Mouse (Mus musculus): ENCODE results near the gene Pecam1.

Pecam1 gene

DNA sequence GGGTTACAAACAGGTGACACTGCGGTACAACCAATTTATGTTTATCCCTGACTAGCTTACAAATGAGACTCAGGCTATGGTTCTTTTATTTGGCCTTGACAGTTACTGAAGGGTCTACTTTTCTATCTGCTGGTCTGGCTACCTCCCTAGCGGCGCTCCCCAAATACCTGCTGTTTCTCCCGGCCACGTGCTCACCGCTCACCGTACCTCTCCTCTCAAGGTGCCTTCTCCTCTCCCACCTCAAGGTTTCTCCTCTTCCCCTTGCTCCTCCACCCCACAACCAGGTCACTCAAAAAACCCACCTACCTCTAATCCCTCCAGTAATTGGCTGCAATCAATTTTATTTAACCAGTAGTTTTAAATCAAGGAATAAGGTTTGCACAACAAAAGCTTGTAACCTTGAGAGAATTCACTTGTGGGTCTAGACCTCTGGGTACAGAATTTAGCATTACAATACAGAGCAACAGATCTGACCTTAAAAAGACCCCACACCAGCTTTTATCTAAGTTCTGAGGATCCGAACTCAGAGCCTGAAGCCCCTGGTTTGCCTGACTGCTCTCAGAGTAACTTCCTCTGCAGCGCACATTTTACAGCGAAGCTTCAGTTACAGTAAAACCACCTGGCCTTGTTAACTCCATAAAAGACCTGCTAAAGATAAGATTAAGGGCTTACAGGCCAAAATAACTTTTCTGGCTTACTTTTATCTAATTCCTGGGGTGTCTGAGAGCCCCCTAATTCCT lies 26.1 kb downstream of the Pecam1 start:
- CTCF ChIA-PET = interaction anchor here in 1 of 4 experiments (0.7 kb wide), 2 partner anchors 10 to 18 kb away, joined by 3 to 5 read pairs; no protein-coding TSS in a partner anchor
- POLR2A ChIA-PET = interaction anchor here (0.5 to 9.6 kb wide), 144 partner anchors 8 to 641 kb away, joined by 3 to 177 read pairs (median 6); partner anchors contain the start of genes Cep95 (in 4 of the 4), Ddx5 (in 4 of the 4), Kpna2 (in 3 of the 4) and Polg2 (in 3 of the 4)

DNA sequence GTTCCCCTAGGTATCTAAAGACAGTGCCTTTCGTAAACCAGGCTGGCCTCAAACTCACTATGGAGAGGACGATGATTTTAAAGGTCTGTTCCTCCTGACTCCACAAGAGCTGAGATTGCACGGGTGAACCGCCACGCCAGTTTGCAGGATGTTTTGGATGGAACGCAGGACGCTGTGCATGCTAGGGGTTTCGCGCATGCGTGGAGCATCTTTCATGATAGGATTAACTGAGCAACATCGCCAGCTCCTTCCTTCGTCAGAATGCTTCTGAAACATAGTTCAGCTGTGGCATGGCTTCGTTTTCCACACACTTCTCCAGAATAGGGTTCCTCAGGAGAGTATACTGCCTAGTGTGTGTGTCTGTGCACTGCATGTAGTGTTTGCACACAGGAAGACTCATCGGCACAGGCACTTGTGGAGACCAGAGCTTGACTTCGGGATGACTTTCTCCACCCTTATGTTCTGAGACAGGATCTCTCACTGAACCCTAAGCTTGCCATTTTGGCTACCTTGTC lies 26.8 kb downstream of the Pecam1 start:
- POLR2A ChIA-PET = interaction anchor here (0.6 to 9.6 kb wide), 145 partner anchors 7 to 814 kb away, joined by 3 to 177 read pairs (median 6); partner anchors contain the start of genes Cep95 (in 4 of the 4), Ddx5 (in 4 of the 4), Kpna2 (in 3 of the 4) and Tex2 (in 3 of the 4)
- CTCF ChIA-PET = interaction anchor here in 2 of 4 experiments (0.6 to 0.7 kb wide), 2 partner anchors 19 kb away, joined by 3 to 5 read pairs; no protein-coding TSS in a partner anchor

- CTCF ChIA-PET = interaction anchor here (0.6 to 1.4 kb wide), 5 partner anchors 19 to 471 kb away, joined by 3 to 6 read pairs (median 5); no protein-coding TSS in a partner anchor
- POLR2A ChIA-PET = interaction anchor here (0.5 to 9.6 kb wide), 112 partner anchors 8 to 826 kb away, joined by 3 to 177 read pairs (median 6); partner anchors contain the start of genes Cep95 (in 4 of the 4), Ddx5 (in 4 of the 4), Tex2 (in 3 of the 4) and Ern1 (in 2 of the 4)
These were observed 27.5 kb downstream of the Pecam1 start for GRCm38 (mm10) chr11:106722831-106723361.

- CTCF ChIA-PET = interaction anchor here in 1 of 4 experiments (0.7 kb wide), 1 partner anchor 723 kb away, joined by 5 read pairs; no protein-coding TSS in a partner anchor
- POLR2A ChIA-PET = interaction anchor here in 3 of 4 experiments (0.6 to 1.1 kb wide), 11 partner anchors 11 to 526 kb away, joined by 3 to 5 read pairs (median 3); partner anchors contain the start of genes Ern1 (in 1 of the 3) and Tex2 (in 1 of the 3)
These were observed 30.0 kb downstream of the Pecam1 start for GRCm38 (mm10) chr11:106720379-106720778.

GRCm38 (mm10) chr11:106716568-106716967 lies 33.9 kb downstream of the Pecam1 start:
- ChIA-PET CTCF (interaction anchor here in 2 of 4 experiments (0.6 to 0.9 kb wide), 2 partner anchors 26 to 30 kb away, joined by 3 to 4 read pairs; no protein-coding TSS in a partner anchor), POLR2A (interaction anchor here in 2 of 4 experiments (0.7 to 12.2 kb wide), 20 partner anchors 9 to 80 kb away, joined by 3 to 177 read pairs (median 4); partner anchors contain the start of genes Cep95 (in 1 of the 2) and Ddx5 (in 1 of the 2))

DNA sequence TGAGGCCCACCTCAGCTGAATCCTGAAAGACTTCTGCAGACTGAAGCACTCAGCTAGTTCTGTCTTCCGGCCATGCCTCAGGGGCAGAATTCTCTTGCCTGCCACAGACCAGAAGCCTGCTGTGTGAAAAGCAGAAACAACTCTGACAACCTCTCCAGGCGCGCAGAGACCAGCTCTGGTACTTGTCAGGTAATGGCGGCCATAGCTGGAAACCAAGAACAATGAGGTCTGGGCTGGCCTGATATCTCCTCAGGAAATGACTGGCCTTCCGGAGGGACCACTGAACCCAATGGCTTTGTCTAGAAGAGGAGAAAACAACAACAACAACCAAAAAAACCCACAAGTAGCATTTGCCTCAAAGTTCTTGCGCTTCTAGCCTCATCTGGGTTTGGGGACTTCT lies 35.4 kb downstream of the Pecam1 start:
- ChIA-PET CTCF (no interaction called here), POLR2A (interaction anchor here (0.6 to 12.2 kb wide), 16 partner anchors 9 to 499 kb away, joined by 3 to 177 read pairs (median 4); partner anchors contain the start of genes Ccdc47 (in 1 of the 4) and Ddx42 (in 1 of the 4))

DNA sequence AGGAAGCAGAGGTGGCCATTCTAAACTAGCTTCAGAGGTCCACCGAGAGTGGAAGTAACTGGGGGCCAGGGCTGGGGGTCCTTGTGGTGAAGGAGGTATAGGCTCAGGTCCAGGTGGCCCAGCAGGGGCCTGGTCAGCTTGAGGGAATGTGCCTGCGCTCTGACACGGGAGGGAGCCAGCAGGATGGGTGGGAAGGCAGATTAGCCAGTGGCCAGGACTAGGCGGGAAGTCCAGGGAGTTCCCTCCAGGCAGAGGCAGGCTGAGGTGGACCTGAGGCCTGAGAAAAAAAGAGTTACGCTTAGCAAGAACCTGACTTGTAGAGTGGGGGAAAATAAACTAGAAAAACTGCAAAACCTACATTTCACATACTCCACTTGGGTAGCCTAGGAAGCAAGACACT lies 39.6 kb downstream of the Pecam1 start:
- CTCF ChIA-PET = no interaction called here
- POLR2A ChIA-PET = interaction anchor here in 3 of 4 experiments (1.0 to 12.2 kb wide), 4 partner anchors 12 to 78 kb away, joined by 3 to 177 read pairs (median 56); no protein-coding TSS in a partner anchor

GRCm38 (mm10) chr11:106709227-106709985 lies 41.0 kb downstream of the Pecam1 start:
- POLR2A ChIA-PET = interaction anchor here in 3 of 4 experiments (0.6 to 12.2 kb wide), 15 partner anchors 9 to 211 kb away, joined by 3 to 177 read pairs (median 5); no protein-coding TSS in a partner anchor
- CTCF ChIA-PET = interaction anchor here in 2 of 4 experiments (0.6 to 0.8 kb wide), 4 partner anchors 33 to 375 kb away, joined by 3 to 9 read pairs (median 3); no protein-coding TSS in a partner anchor

DNA sequence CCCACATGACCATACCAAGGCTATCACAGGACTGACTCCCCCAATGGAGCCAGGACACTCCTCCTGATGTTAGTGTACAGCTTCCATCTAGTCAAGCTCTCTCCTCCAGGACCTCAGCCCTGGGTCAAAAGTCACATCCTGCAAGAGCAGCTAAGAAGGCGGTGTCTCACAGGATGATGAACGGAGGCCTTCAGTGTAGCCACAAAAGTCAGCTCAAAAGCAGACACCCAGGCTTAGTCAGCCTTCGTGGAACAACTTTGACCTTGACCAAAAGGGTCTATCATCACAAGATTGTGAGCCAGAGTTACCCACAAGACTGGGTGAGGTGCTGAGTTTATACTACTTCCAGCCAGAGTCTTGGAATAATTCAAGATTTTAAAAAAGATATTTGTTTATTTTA lies 42.6 kb downstream of the Pecam1 start:
- ChIA-PET CTCF (interaction anchor here in 3 of 4 experiments (0.8 to 1.2 kb wide), 3 partner anchors 18 to 46 kb away, joined by 3 to 8 read pairs (median 3); no protein-coding TSS in a partner anchor), POLR2A (interaction anchor here in 3 of 4 experiments (0.5 to 12.2 kb wide), 26 partner anchors 9 to 270 kb away, joined by 3 to 177 read pairs (median 4); partner anchors contain the start of genes Cep95 (in 2 of the 3) and Ddx5 (in 2 of the 3))

DNA sequence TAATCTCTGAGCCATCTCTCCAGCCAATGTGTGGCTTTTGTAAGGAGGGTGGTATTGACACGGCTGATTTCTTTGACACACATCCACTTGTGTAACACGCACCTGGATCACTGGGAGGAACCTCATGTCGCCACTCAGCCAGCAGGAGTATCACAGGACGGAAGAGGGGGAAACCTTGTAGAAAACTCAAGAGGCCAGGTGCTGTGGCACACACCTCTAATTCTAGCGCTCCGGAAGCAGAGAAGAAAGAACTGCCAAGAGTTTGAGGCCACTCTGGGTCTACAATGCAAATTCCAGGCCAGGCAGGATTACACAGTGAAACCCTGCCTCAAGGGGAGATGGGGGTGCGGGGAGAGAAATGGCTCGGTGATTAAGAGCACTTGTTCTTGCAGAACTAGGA lies 43.3 kb downstream of the Pecam1 start:
- CTCF ChIA-PET = interaction anchor here in 3 of 4 experiments (0.8 to 1.2 kb wide), 3 partner anchors 17 to 45 kb away, joined by 3 to 8 read pairs (median 3); no protein-coding TSS in a partner anchor
- POLR2A ChIA-PET = interaction anchor here in 3 of 4 experiments (0.5 to 12.2 kb wide), 21 partner anchors 10 to 270 kb away, joined by 3 to 177 read pairs (median 4); partner anchors contain the start of genes Cep95 (in 1 of the 3) and Ddx5 (in 1 of the 3)

GRCm38 (mm10) chr11:106706212-106706611 lies 44.2 kb downstream of the Pecam1 start:
- CTCF ChIA-PET = no interaction called here
- POLR2A ChIA-PET = interaction anchor here in 2 of 4 experiments (0.6 to 3.0 kb wide), 10 partner anchors 8 to 335 kb away, joined by 3 to 49 read pairs (median 4); no protein-coding TSS in a partner anchor

- ChIA-PET POLR2A (interaction anchor here in 2 of 4 experiments (0.7 to 2.9 kb wide), 19 partner anchors 9 to 760 kb away, joined by 3 to 38 read pairs (median 4); partner anchors contain the start of gene Kpna2 (in 1 of the 2)), CTCF (interaction anchor here in 1 of 4 experiments (0.6 to 1.0 kb wide), 2 partner anchors 19 to 38 kb away, joined by 3 to 6 read pairs; no protein-coding TSS in a partner anchor)
These were observed 45.9 kb downstream of the Pecam1 start for GRCm38 (mm10) chr11:106704399-106705111.

DNA sequence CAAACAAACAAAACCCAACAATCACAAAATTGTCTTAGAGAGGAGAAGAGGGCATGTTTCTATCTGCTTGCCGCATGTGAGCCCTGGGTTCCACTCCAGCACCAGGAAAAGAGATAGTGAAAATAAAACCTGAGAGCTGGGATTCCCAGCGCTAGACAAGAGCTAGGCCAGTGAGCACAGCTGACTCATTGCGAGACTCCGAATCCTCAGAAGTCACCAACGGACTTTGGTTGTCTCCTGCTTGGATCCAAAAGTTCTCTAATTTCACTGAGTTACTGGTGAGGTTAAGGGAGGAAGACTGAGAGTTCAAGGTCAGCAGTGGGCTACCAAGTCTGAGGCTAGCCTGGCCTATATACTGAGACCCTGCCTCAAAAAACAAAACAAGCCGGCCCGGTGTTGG lies 46.5 kb downstream of the Pecam1 start:
- CTCF ChIA-PET = interaction anchor here in 1 of 4 experiments (0.6 kb wide), 1 partner anchor 19 kb away, joined by 3 read pairs; no protein-coding TSS in a partner anchor
- POLR2A ChIA-PET = interaction anchor here in 2 of 4 experiments (0.7 to 2.9 kb wide), 21 partner anchors 9 to 429 kb away, joined by 3 to 38 read pairs (median 4); partner anchors contain the start of gene Kpna2 (in 1 of the 2)

DNA sequence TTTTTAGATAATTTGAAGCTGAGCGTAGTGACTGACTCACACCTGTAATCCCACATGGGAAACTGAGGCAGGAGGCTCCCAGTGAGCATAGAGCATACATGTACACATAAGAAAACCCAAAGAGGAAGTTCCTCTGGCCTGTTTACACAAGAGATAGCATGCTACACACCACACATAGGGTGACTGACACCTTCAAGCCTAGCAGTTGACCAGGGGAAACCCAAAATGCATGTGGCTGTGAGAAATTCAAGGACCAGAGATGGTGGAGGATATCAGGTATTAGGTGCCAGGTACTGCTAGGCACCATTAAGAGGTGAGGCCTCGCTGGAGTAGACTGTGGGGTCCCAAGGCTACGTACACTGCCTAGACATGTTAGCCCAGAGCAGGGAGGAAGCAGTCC lies 47.8 kb downstream of the Pecam1 start:
- POLR2A ChIA-PET = interaction anchor here in 2 of 4 experiments (0.5 to 2.9 kb wide), 6 partner anchors 18 to 202 kb away, joined by 3 to 38 read pairs (median 3); no protein-coding TSS in a partner anchor
- CTCF ChIA-PET = no interaction called here

- POLR2A ChIA-PET = interaction anchor here in 2 of 4 experiments (0.6 to 2.0 kb wide), 14 partner anchors 8 to 55 kb away, joined by 3 to 9 read pairs (median 4); no protein-coding TSS in a partner anchor
- CTCF ChIA-PET = interaction anchor here in 2 of 4 experiments (0.8 to 1.4 kb wide), 2 partner anchors 41 kb away, joined by 4 to 13 read pairs; no protein-coding TSS in a partner anchor
These were observed 48.8 kb downstream of the Pecam1 start for GRCm38 (mm10) chr11:106701589-106701988.

GRCm38 (mm10) chr11:106699083-106699482 lies 51.3 kb downstream of the Pecam1 start:
- ChIA-PET CTCF (interaction anchor here in 1 of 4 experiments (1.0 kb wide), 1 partner anchor 44 kb away, joined by 4 read pairs; no protein-coding TSS in a partner anchor), POLR2A (interaction anchor here in 3 of 4 experiments (0.6 to 2.8 kb wide), 11 partner anchors 9 to 199 kb away, joined by 3 to 19 read pairs (median 4); no protein-coding TSS in a partner anchor)
